Mouse (Mus musculus) kidney, adult 2 months (tissue): ENCODE measurements at regions not wholly inside any gene's neighbourhood (a gene's known extent, or its start where the extent isn't known, plus 50 kb on each side); places are given as distances from the start of the nearest gene placed in this dataset.

ENCODE experiments used
- DNase-seq: peaks from one replicate; pipeline ENCODE4 v3.0.0; 2021
- H3K27ac ChIP-seq: fragments of 200-500 bp; 2 replicates; pipeline ENCODE4 v1.5.1; 2012; ENCODE audit warnings: low read depth, low read length, control low read depth, inconsistent platforms; ENCODE audit not compliant: insufficient read depth
- H3K27me3 ChIP-seq: fragments of 200-500 bp; replicated peaks from 2 replicates; pipeline ENCODE4 v1.6.1; 2012; ENCODE audit warnings: mild to moderate bottlenecking, moderate library complexity, low read length, inconsistent platforms; ENCODE audit not compliant: control insufficient read depth, insufficient read depth
- H3K36me3 ChIP-seq: fragments of 200-500 bp; 2 replicates; pipeline ENCODE4 v1.6.1; 2012; ENCODE audit warnings: mild to moderate bottlenecking, moderate library complexity, low read length, inconsistent platforms; ENCODE audit not compliant: control insufficient read depth, insufficient read depth
- H3K4me1 ChIP-seq: fragments of 200-500 bp; 2 replicates; pipeline ENCODE4 v1.6.1; 2011; ENCODE audit warnings: low read length; ENCODE audit not compliant: control insufficient read depth, insufficient read depth
- H3K4me3 ChIP-seq: fragments of 200-500 bp; 2 replicates; pipeline ENCODE4 v1.5.1; 2011; ENCODE audit warnings: mild to moderate bottlenecking, low read depth, low read length, control low read depth; ENCODE audit not compliant: insufficient read depth
- CTCF ChIP-seq: fragments of 200-500 bp; conservative IDR thresholded peaks from 2 replicates; pipeline ENCODE4 v1.5.1; 2011; ENCODE audit warnings: low read depth, mild to moderate bottlenecking, control low read depth, low read length, moderate library complexity, mixed read lengths; ENCODE audit not compliant: insufficient read depth, insufficient read length
- POLR2A ChIP-seq: fragments of 200-500 bp; IDR thresholded peaks from one replicate; pipeline ENCODE4 v1.6.1; 2011; ENCODE audit warnings: low read depth, low read length, control low read depth
- WGBS: fragments of 180-500 bp; shearing (Covaris S2); methylation state at CpG from one replicate; pipeline ENCODE4 v1.1.7; 2018; 5-methylcytosine and 5-hydroxymethylcytosine counted together

GRCm38 (mm10) chr11:65322877-65323440 lies 53.2 kb upstream of the Myocd start:
- Histone ChIP-seq H3K4me1 (no peaks in the 10 kb centered on the region), H3K4me3 (no peak overlapping the region), H3K27ac (no peak overlapping the region), H3K36me3 (no peaks in the 10 kb centered on the region), H3K27me3 (no peaks in the 10 kb centered on the region)
- DNase-seq, result no peak
- no peak for TF ChIP-seq POLR2A
- no peak for TF ChIP-seq CTCF
- WGBS, result 68% methylated on average over 4 of the region's 4 CpGs
